Mouse (Mus musculus) thymus, postnatal 25 days (tissue): Measurements from ENCODE around the gene Gid8.
"Not testable (repeated sequence)": the region's sequence is repeated elsewhere in the genome, so short reads cannot be mapped to it uniquely, and the experiment has no call there.

Experiments
- DNase-seq: peaks from one replicate; pipeline ENCODE4 v3.0.0; 2022

Gene Gid8

GRCm38 (mm10) chr2:180710276-180711155 lies 599 bp downstream of the Gid8 start:
- DNase-seq: no peak

GRCm38 (mm10) chr2:180711527-180711926 lies 1.6 kb downstream of the Gid8 start:
- no peak for DNase-seq

GRCm38 (mm10) chr2:180712037-180712689 lies 2.2 kb downstream of the Gid8 start:
- no peak for DNase-seq

GRCm38 (mm10) chr2:180722748-180723147 lies 12.8 kb downstream of the Gid8 start:
- DNase-seq: not testable (repeated sequence)

- no peak for DNase-seq
Measured at GRCm38 (mm10) chr2:180723865-180724264, 13.9 kb downstream of the Gid8 start.

GRCm38 (mm10) chr2:180724585-180725413 lies 14.9 kb downstream of the Gid8 start, which contains the start of gene Slc17a9:
Slc17a9 (plus strand) TSS chr2:180725263.
- peak; percentile 60 for DNase-seq

GRCm38 (mm10) chr2:180725414-180725778 lies 15.5 kb downstream of the Gid8 start:
- no peak for DNase-seq

GRCm38 (mm10) chr2:180725856-180726629 lies 16.1 kb downstream of the Gid8 start:
- no peak for DNase-seq

- peak; percentile 63 for DNase-seq
Measured at GRCm38 (mm10) chr2:180726658-180727442, 16.9 kb downstream of the Gid8 start.

- DNase-seq: no peak
Measured at GRCm38 (mm10) chr2:180727613-180728021, 17.7 kb downstream of the Gid8 start.

GRCm38 (mm10) chr2:180731036-180731435 lies 21.1 kb downstream of the Gid8 start:
- peak; percentile 73 for DNase-seq

GRCm38 (mm10) chr2:180731984-180732383 lies 22.1 kb downstream of the Gid8 start:
- DNase-seq: no peak

GRCm38 (mm10) chr2:180735232-180735631 lies 25.3 kb downstream of the Gid8 start:
- DNase-seq: no peak

GRCm38 (mm10) chr2:180737984-180738383 lies 28.1 kb downstream of the Gid8 start:
- no peak for DNase-seq

- no peak for DNase-seq
Measured at GRCm38 (mm10) chr2:180740349-180740748, 30.4 kb downstream of the Gid8 start.

GRCm38 (mm10) chr2:180741421-180741820 lies 31.5 kb downstream of the Gid8 start:
- no peak for DNase-seq

GRCm38 (mm10) chr2:180742820-180743219 lies 32.9 kb downstream of the Gid8 start:
- no peak for DNase-seq

GRCm38 (mm10) chr2:180743321-180743720 lies 33.4 kb downstream of the Gid8 start:
- no peak for DNase-seq

- DNase-seq: peak; percentile 90
Measured at GRCm38 (mm10) chr2:180745248-180745927, 35.5 kb downstream of the Gid8 start.

- DNase-seq: no peak
Measured at GRCm38 (mm10) chr2:180746569-180747192, 36.8 kb downstream of the Gid8 start.
